Mouse (Mus musculus) hindbrain, postnatal 0 days (tissue): Measurements from ENCODE around the gene Snrpd2. TPM values are rescaled to one million over a fixed set of nuclear protein-coding genes. Genes with fewer than 3 reads are reported as not detected.
A peak's percentile ranks its signal among the peaks of the same experiment; 100 is the strongest.

ENCODE experiments used
- ATAC-seq: fragments of 200-750 bp; cut with Nextera tagmentation; 2 replicates; pipeline ENCODE4 v1.8.0; 2017; ENCODE audit warnings: mild to moderate bottlenecking, moderate TSS enrichment, moderate library complexity
- DNase-seq: peaks from one replicate; pipeline ENCODE4 v3.0.0-alpha.2; 2015; ENCODE audit warnings: low spot score
- H3K27ac ChIP-seq: fragments of 300-500 bp; sonication (generic); 2 replicates; pipeline ENCODE4 v1.5.1; 2014; ENCODE audit warnings: mild to moderate bottlenecking
- H3K27me3 ChIP-seq: fragments of 300-500 bp; sonication (generic); 2 replicates; pipeline ENCODE4 v1.6.1; 2014; ENCODE audit warnings: low read length, mixed read lengths; ENCODE audit not compliant: insufficient read depth
- H3K36me3 ChIP-seq: fragments of 300-500 bp; sonication (generic); 2 replicates; pipeline ENCODE4 v1.6.1; 2014; ENCODE audit warnings: low read length, mixed read lengths; ENCODE audit not compliant: insufficient read depth
- H3K4me1 ChIP-seq: fragments of 300-500 bp; sonication (generic); 2 replicates; pipeline ENCODE4 v1.6.1; 2014; ENCODE audit warnings: antibody characterized with exemption, low read length, mixed read lengths; ENCODE audit not compliant: insufficient read depth
- H3K4me2 ChIP-seq: fragments of 300-500 bp; sonication (generic); 2 replicates; pipeline ENCODE4 v1.6.1; 2014; ENCODE audit warnings: low read depth, mild to moderate bottlenecking, low read length, moderate library complexity, mixed read lengths
- H3K4me3 ChIP-seq: fragments of 300-500 bp; sonication (generic); 2 replicates; pipeline ENCODE4 v1.5.1; 2014; ENCODE audit warnings: low read length
- H3K9ac ChIP-seq: fragments of 300-500 bp; sonication (generic); replicated peaks from 2 replicates; pipeline ENCODE4 v1.6.1; 2014; ENCODE audit warnings: mild to moderate bottlenecking, low read length, moderate library complexity, mixed read lengths
- H3K9me3 ChIP-seq: fragments of 300-500 bp; sonication (generic); 2 replicates; pipeline ENCODE4 v1.6.1; 2016; ENCODE audit warnings: low read length, mixed read lengths
- CTCF ChIP-seq: IDR thresholded peaks from 2 replicates; pipeline ENCODE4 v1.5.1; 2016; ENCODE audit warnings: antibody characterized with exemption, control low read depth, low read depth
- WGBS: fragments of 180-500 bp; shearing (Covaris S2); extraction: QIAGEN DNeasy Blood & Tissue Kit; methylation state at CpG from one replicate; pipeline ENCODE4 v1.1.7; 2014; 5-methylcytosine and 5-hydroxymethylcytosine counted together
- polyA plus RNA-seq: library from polyadenylated mRNA; unstranded; fragments of >200 nt; fragmentation: Nextera tagmentation; extraction: Ambion mirVana; gene quantifications from 2 replicates; pipeline ENCODE4 v1.2.1, GENCODE M21; 2015
- total RNA-seq: library from RNA; depleted of rRNA; stranded (reverse); fragments of >200 nt; gene quantifications from 2 replicates; pipeline ENCODE4 v1.2.3, GENCODE M21; 2014

Snrpd2 gene
- total and polyA plus RNA-seq, 2 experiments from 2014 or later = 42.9 to 118 TPM

- no peak within 1 kb of the TSS for H3K4me3 ChIP-seq
- H3K36me3 ChIP-seq = no peaks in the 10 kb centered on the region
- H3K4me2 ChIP-seq = peak within 1 kb of the TSS; percentile 21
- DNase-seq (no peak), ATAC-seq (0 out of 2 replicates have a peak, but pooled peaks have one; percentile 8)
- no peaks in the 10 kb centered on the region for H3K9me3 ChIP-seq
- no peak within 1 kb of the TSS for H3K9ac ChIP-seq
- H3K27me3 ChIP-seq = no peaks in the 10 kb centered on the region
- no peak within 1 kb of the TSS for H3K27ac ChIP-seq
- WGBS = 10% methylated on average over 14 of the region's 14 CpGs
- no peak for TF ChIP-seq CTCF
- H3K4me1 ChIP-seq = no peaks in the 10 kb centered on the region; the same call in 1 of the 2 replicates
Measured at GRCm38 (mm10) chr7:19165656-19166423, 16.3 kb downstream of the Snrpd2 start, which contains the start of gene Gipr. TSS of gene Gipr (minus strand) at chr7:19166127.

- no peak for DNase-seq
- H3K36me3 ChIP-seq = no peaks in the 10 kb centered on the region
- H3K4me1 ChIP-seq = no peaks in the 10 kb centered on the region; the same call in 1 of the 2 replicates
- H3K4me2 ChIP-seq = no peak overlapping the region
- no peak overlapping the region for H3K9ac ChIP-seq
- no peak for ATAC-seq
- no peak overlapping the region for H3K27ac ChIP-seq
- H3K4me3 ChIP-seq = no peak overlapping the region
- WGBS = 89% methylated on average over 3 of the region's 3 CpGs
- no peaks in the 10 kb centered on the region for H3K27me3 ChIP-seq
- H3K9me3 ChIP-seq = no peaks in the 10 kb centered on the region
- TF ChIP-seq CTCF = peak; percentile 26; the same call in 1 of the 2 replicates
Measured at GRCm38 (mm10) chr7:19166990-19167389, 17.5 kb downstream of the Snrpd2 start.

GRCm38 (mm10) chr7:19169506-19169905 lies 20.0 kb downstream of the Snrpd2 start:
- ATAC-seq (no peak), DNase-seq (no peak)
- Histone ChIP-seq H3K4me1 (no peaks in the 10 kb centered on the region; the same call in 1 of the 2 replicates), H3K27me3 (no peaks in the 10 kb centered on the region), H3K9ac (no peak overlapping the region), H3K4me2 (no peak overlapping the region), H3K27ac (no peak overlapping the region), H3K9me3 (no peaks in the 10 kb centered on the region), H3K36me3 (no peaks in the 10 kb centered on the region), H3K4me3 (no peak overlapping the region)
- TF ChIP-seq CTCF = no peak
- WGBS = 66% methylated on average over 10 of the region's 10 CpGs

GRCm38 (mm10) chr7:19170142-19170541 lies 20.6 kb downstream of the Snrpd2 start:
- H3K27ac ChIP-seq = no peak overlapping the region

GRCm38 (mm10) chr7:19171831-19172230 lies 22.3 kb downstream of the Snrpd2 start:
- 33% methylated on average over 8 of the region's 8 CpGs for WGBS
- no peak overlapping the region for H3K4me2 ChIP-seq
- H3K9ac ChIP-seq = no peak overlapping the region; the same call in 1 of the 2 replicates

More at GRCm38 (mm10) chr7:19170142-19170541, 20.6 kb downstream of the Snrpd2 start:
- Histone ChIP-seq H3K4me3 (no peak overlapping the region), H3K9ac (no peak overlapping the region), H3K27me3 (no peaks in the 10 kb centered on the region), H3K4me1 (no peaks in the 10 kb centered on the region; the same call in 1 of the 2 replicates), H3K36me3 (no peaks in the 10 kb centered on the region), H3K9me3 (no peaks in the 10 kb centered on the region), H3K4me2 (no peak overlapping the region)
- no peak for TF ChIP-seq CTCF
- ATAC-seq = peak; percentile 43; the same call in 1 of the 2 replicates
- 44% methylated on average over 8 of the region's 8 CpGs for WGBS
- no peak for DNase-seq

GRCm38 (mm10) chr7:19172874-19173273 lies 23.4 kb downstream of the Snrpd2 start:
- 3% methylated on average over 17 of the region's 17 CpGs for WGBS
- H3K9ac ChIP-seq = no peak overlapping the region
- no peaks in the 10 kb centered on the region for H3K4me1 ChIP-seq
- H3K4me2 ChIP-seq = peak overlapping the region; percentile 52
- peak; percentile 87 for TF ChIP-seq CTCF
- no peaks in the 10 kb centered on the region for H3K9me3 ChIP-seq
- H3K4me3 ChIP-seq = peak overlapping the region; percentile 13; the same call in 1 of the 2 replicates
- no peaks in the 10 kb centered on the region for H3K36me3 ChIP-seq
- ATAC-seq (0 out of 2 replicates have a peak, but pooled peaks have one; percentile 9), DNase-seq (peak; percentile 91)
- no peak overlapping the region for H3K27ac ChIP-seq
- no peaks in the 10 kb centered on the region for H3K27me3 ChIP-seq

More at GRCm38 (mm10) chr7:19171831-19172230, 22.3 kb downstream of the Snrpd2 start:
- no peaks in the 10 kb centered on the region for H3K9me3 ChIP-seq
- DNase-seq = no peak
- H3K36me3 ChIP-seq = no peaks in the 10 kb centered on the region
- H3K27me3 ChIP-seq = no peaks in the 10 kb centered on the region
- H3K4me1 ChIP-seq = no peaks in the 10 kb centered on the region
- no peak overlapping the region for H3K4me3 ChIP-seq
- no peak overlapping the region; the same call in 1 of the 2 replicates for H3K27ac ChIP-seq
- no peak for TF ChIP-seq CTCF
- no peak for ATAC-seq
